Mouse (Mus musculus) neutrophil, adult 65 days (primary cell): Measurements from ENCODE around the gene Mbd6. TPM values are rescaled to one million over a fixed set of nuclear protein-coding genes. Genes with fewer than 3 reads are reported as not detected.

Source experiments
- total RNA-seq: library from RNA; stranded (reverse); gene quantifications from 2 replicates; pipeline ENCODE4 v1.2.4, GENCODE M21; 2023

The Mbd6 gene
- total RNA-seq = 168 and 220 TPM in 2 replicates

DNA sequence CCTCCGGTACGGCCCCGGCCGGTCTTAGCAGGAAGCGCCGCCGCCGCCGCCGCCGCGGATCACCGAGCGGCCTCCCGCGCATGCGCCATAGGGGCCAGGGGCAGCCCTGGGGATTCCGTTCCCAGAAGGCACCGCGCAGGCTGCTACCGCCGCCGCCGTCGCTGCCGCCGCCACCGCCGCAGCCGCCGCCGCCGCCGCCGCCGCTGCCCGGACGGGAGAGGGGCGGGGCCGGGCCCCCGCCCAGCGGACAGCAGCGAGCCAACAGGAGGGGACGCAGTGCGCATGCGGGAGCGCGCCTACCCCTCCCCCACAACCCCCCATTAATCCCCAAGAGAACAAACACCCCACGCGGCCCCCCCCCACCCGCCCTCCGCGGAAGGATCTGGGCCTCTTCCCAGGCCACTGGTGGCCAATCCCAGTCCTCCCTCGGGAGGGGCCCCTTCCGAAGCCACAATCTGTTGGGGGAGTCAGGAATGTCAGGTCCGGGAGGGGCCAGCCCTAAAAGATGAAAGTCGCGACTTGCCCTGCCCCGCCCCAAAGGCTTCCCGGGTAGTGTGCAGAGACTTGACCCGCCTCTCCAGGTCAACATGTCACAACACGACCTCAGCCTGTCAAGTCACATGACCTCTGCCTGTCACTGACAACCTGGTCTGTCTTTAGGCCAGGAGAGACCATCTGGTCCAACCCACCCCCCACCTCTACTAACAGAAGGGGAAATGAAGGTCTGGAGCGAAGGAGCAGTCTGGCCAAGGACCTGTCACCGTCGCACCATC, at the start of gene Mbd6:
Gene Mbd6, minus strand, starts transcription at position 219 of the 773 bp plus-strand sequence.

DNA sequence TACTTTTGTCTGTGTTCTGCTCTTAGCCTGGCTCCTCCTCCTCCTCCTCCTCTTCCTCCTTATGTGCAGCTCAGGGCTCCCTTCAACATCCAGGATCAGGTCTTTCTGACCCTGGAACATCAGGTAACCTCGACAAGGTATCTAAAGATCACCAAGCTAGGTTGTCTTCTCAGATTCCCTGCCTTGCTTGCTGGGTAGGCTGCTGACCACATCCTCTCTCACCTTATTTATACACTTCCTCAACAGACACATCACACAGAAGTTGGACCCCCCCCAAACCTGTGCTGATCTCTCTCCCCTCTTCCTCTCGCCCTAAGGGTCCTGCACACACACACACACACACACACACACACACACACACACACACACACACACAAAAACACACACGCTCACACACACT, 32.8 kb upstream of the Mbd6 start, which contains the start of gene Arhgap9:
Gene Arhgap9, plus strand, starts transcription at position 344 of the 400 bp plus-strand sequence.

DNA sequence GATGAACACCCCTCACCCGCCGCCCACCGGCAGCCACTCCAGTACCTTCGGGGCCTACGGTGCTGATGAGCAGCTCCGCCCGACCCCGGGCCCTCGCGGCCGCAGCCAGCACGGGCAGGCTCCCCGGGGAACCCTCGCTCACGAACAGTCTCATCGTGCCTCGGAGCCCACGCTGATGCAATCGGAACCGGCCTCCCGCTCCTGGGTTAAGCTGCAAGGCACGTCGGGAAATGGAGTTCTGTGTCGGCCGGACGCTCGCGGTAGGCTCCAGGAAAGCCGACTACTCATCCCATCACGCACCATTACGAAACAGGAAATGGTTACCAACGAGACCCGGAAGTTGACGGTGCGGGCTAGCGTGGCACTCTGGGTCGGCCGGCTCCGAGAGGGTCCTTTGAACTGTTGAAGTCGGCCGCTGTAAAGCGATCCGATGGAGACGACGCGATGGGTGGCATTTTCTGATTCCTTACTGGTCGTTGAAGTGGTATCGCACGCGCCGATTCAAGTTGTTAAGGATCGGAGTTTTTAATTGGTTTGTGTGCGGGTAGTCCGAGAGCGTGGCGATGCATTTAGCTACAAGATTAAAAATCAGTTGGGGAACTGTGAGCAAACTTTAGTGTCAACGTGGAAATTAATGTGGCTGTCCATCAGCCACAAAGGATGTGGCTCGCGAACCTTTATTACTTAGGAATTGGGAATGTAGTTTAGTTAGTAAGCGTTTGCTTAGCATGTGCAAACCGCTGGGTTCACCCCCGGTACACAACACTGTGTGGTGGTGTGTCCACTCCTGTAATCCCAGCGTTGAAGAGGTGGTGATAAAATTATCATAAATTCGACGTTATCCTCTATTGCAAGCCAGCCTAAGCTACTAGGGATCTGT, 22.9 kb upstream of the Mbd6 start, which contains the start of gene Mars:
Gene Mars, minus strand, starts transcription at position 311 of the 880 bp plus-strand sequence.

DNA sequence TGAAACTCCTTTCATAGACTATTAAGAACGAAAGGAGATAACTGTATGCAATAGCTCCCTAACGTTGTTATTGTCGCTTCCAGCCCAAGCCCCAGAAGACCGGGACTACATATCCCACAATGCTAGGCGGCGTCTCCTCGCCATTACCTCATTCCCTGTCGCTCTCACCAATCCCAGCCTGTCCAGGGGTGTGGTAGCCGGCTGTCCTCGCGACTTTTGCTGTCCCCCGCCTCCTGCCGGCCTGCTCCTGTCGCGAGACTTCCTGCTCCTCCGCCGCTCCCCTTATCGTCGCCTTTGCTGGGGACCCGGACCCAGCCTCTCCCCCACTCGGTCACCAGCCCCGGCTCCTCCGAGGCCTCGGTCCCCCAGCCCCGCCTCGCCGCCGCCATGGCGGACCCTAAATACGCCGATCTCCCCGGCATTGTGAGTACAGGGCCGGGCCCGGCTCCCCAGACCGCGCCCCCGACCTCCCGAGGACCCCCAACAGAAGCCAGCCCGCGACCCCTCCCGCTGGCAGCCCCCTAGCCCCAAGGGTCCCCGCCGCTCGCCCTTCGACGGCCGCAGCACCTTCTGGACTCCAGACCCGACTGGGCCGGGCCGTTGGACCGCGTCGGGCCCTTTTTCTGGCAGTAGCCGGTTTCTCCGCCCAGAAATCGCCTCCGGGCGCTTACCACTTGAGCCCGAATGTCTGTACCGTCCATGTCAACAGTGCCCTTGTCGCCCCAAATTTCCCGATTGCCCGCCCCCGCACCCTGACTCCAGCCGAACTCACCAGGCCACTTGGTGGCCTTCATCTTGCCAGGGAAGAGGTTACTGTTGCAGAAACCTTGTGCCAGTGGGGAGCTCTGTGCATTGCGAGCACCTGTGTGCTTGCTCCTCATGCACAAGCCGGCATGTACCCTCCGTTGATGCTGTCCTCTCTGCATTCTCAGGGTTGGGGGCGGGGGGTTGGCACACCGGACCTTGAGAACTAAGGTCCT, 22.4 kb downstream of the Mbd6 start, which contains the start of gene Dctn2:
Gene Dctn2, plus strand, starts transcription at position 257 of the 980 bp plus-strand sequence.

DNA sequence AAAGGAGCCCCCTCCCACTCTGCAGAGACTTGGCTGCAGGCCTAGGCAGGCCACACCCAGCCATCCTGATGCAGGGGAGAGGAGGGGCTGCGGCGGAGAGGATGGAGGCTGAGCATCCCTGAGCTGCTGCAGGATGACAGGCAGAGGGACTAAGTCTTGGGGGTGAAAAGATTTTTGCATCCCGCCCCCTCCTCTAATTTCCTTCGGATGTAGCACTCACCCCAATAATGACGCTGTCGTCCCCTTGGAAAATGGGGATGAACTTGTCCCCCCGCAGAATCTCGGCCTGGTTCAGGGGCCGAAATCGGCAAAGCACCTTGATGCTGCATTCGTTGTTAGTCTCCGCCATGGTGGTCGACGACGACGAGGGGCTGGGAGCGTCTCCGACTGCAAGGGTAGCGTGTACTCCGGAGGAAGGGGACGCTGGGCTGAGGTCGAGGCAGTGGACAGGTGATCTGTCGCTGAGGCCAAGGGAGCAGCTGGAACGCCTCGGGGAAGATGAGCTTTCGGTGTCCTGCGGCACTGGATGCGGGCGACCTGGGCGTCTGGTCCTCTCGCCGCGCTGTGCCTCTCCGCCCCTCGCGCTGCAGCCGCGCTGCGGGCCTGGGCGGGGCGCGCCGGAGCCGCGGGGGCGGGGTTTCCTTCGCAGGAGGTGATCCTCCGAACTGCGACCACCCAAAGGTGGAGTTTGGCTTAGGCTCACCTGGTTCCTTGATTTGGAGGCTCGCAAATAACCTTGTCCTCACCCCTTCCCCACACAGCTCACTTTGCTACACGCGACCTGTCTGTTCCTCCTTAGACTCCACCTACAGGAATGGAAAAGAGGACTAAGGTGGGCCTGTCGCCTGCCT, 26.0 kb downstream of the Mbd6 start, which contains the start of gene Kif5a:
Gene Kif5a, minus strand, starts transcription at position 801 of the 851 bp plus-strand sequence.

Other genes starting within 250 kb of the Mbd6 start
- gene Mettl1, start 247.6 kb downstream of the Mbd6 start, total RNA-seq = 1.9 and 3.1 TPM in 2 replicates
- not detected in 2 replicates for gene Eef1akmt3, start 247.5 kb downstream of the Mbd6 start, total RNA-seq
- not detected in 2 replicates for gene Cyp27b1, start 240.8 kb downstream of the Mbd6 start, total RNA-seq
- gene March9, start 228.8 kb downstream of the Mbd6 start, total RNA-seq = not detected in 2 replicates
- 64.9 and 82.5 TPM in 2 replicates for gene Cdk4, start 225.5 kb downstream of the Mbd6 start, total RNA-seq
- 21.0 and 21.9 TPM in 2 replicates for gene Tspan31, start 218.8 kb downstream of the Mbd6 start, total RNA-seq
- 48.7 and 56.4 TPM in 2 replicates for gene Agap2, start 213.7 kb downstream of the Mbd6 start, total RNA-seq
- gene Os9, start 167.9 kb downstream of the Mbd6 start, total RNA-seq = 96.0 and 111 TPM in 2 replicates
- gene B4galnt1, start 123.8 kb downstream of the Mbd6 start, total RNA-seq = 90.5 and 91.7 TPM in 2 replicates
- not detected in 2 replicates for gene Slc26a10, start 108.4 kb downstream of the Mbd6 start, total RNA-seq
- not detected in 2 replicates for gene Arhgef25, start 98.9 kb downstream of the Mbd6 start, total RNA-seq
- 13.5 and 23.8 TPM in 2 replicates for gene Dtx3, start 93.3 kb downstream of the Mbd6 start, total RNA-seq
- 34.4 and 42.1 TPM in 2 replicates for gene Pip4k2c, start 77.4 kb downstream of the Mbd6 start, total RNA-seq
- 0.07 and 0.47 TPM in 2 replicates for gene Kif5a, start 25.7 kb downstream of the Mbd6 start, total RNA-seq
- 108 and 131 TPM in 2 replicates for gene Dctn2, start 22.6 kb downstream of the Mbd6 start, total RNA-seq
- 36.6 and 41.9 TPM in 2 replicates for gene Mars, start 22.8 kb upstream of the Mbd6 start, total RNA-seq
- gene Arhgap9, start 32.9 kb upstream of the Mbd6 start, total RNA-seq = 251 and 319 TPM in 2 replicates
- gene Gli1, start 53.0 kb upstream of the Mbd6 start, total RNA-seq = not detected in 2 replicates
- gene Inhbe, start 65.4 kb upstream of the Mbd6 start, total RNA-seq = not detected in 2 replicates
- gene Inhbc, start 81.4 kb upstream of the Mbd6 start, total RNA-seq = not detected in 2 replicates
- gene R3hdm2, start 91.3 kb upstream of the Mbd6 start, total RNA-seq = 101 and 111 TPM in 2 replicates
- gene Stac3, start 212.7 kb upstream of the Mbd6 start, total RNA-seq = 1.8 and 2.8 TPM in 2 replicates
- not detected in 2 replicates for gene Ndufa4l2, start 225.9 kb upstream of the Mbd6 start, total RNA-seq
- 15.5 and 16.0 TPM in 2 replicates for gene Shmt2, start 233.4 kb upstream of the Mbd6 start, total RNA-seq
- not detected in 2 replicates for gene Nxph4, start 245.5 kb upstream of the Mbd6 start, total RNA-seq